Mouse (Mus musculus) stomach, postnatal 0 days (tissue): ENCODE results near the gene Kmt2a. TPM values are rescaled to one million over a fixed set of nuclear protein-coding genes. Genes with fewer than 3 reads are reported as not detected.

Source experiments
- ATAC-seq: fragments of 200-750 bp; cut with Nextera tagmentation; 2 replicates; pipeline ENCODE4 v1.8.0; 2017; ENCODE audit not compliant: low FRiP score, low TSS enrichment
- DNase-seq: peaks from one replicate; pipeline ENCODE4 v3.0.0-alpha.2; 2016; ENCODE audit warnings: low spot score
- H3K27ac ChIP-seq: fragments of 300-500 bp; sonication (generic); replicated peaks from 2 replicates; pipeline ENCODE4 v1.5.1; 2014; ENCODE audit warnings: mild to moderate bottlenecking, control low read depth
- H3K27me3 ChIP-seq: fragments of 300-500 bp; sonication (generic); 2 replicates; pipeline ENCODE4 v1.6.1; 2014; ENCODE audit warnings: low read length; ENCODE audit not compliant: control insufficient read depth, insufficient read depth
- H3K36me3 ChIP-seq: fragments of 300-500 bp; sonication (generic); 2 replicates; pipeline ENCODE4 v1.6.1; 2014; ENCODE audit warnings: low read length, mixed read lengths; ENCODE audit not compliant: control insufficient read depth, insufficient read depth
- H3K4me1 ChIP-seq: fragments of 300-500 bp; sonication (generic); replicated peaks from 2 replicates; pipeline ENCODE4 v1.6.1; 2014; ENCODE audit warnings: antibody characterized with exemption; ENCODE audit not compliant: control insufficient read depth, insufficient read depth
- H3K4me2 ChIP-seq: fragments of 300-500 bp; sonication (generic); replicated peaks from 2 replicates; pipeline ENCODE4 v1.6.1; 2014; ENCODE audit warnings: low read depth, mild to moderate bottlenecking, control low read depth, moderate library complexity
- H3K4me3 ChIP-seq: fragments of 300-500 bp; sonication (generic); 2 replicates; pipeline ENCODE4 v1.5.1; 2014; ENCODE audit warnings: low read depth, low read length, control low read depth
- H3K9ac ChIP-seq: fragments of 300-500 bp; sonication (generic); 2 replicates; pipeline ENCODE4 v1.6.1; 2014; ENCODE audit warnings: mild to moderate bottlenecking, low read length, control low read depth, mixed read lengths
- H3K9me3 ChIP-seq: fragments of 300-500 bp; sonication (generic); 2 replicates; pipeline ENCODE4 v1.6.1; 2016; ENCODE audit warnings: low read length; ENCODE audit not compliant: control insufficient read depth
- CTCF ChIP-seq: IDR thresholded peaks from 2 replicates; pipeline ENCODE4 v1.5.1; 2016; ENCODE audit warnings: antibody characterized with exemption, low read depth, mild to moderate bottlenecking, moderate library complexity
- EP300 ChIP-seq: optimal IDR thresholded peaks from 2 replicates; pipeline ENCODE3; 2016; ENCODE audit warnings: antibody characterized with exemption
- WGBS: fragments of 180-500 bp; shearing (Covaris S2); extraction: QIAGEN DNeasy Blood & Tissue Kit; methylation state at CpG from one replicate; pipeline ENCODE4 v1.1.7; 2014; 5-methylcytosine and 5-hydroxymethylcytosine counted together
- polyA plus RNA-seq: library from polyadenylated mRNA; unstranded; fragments of >200 nt; fragmentation: Nextera tagmentation; extraction: Ambion mirVana; gene quantifications from 2 replicates; pipeline ENCODE4 v1.2.1, GENCODE M21; 2015

Kmt2a gene
- polyA plus RNA-seq, 1 experiment from 2014 or later = 4.3 TPM

DNA sequence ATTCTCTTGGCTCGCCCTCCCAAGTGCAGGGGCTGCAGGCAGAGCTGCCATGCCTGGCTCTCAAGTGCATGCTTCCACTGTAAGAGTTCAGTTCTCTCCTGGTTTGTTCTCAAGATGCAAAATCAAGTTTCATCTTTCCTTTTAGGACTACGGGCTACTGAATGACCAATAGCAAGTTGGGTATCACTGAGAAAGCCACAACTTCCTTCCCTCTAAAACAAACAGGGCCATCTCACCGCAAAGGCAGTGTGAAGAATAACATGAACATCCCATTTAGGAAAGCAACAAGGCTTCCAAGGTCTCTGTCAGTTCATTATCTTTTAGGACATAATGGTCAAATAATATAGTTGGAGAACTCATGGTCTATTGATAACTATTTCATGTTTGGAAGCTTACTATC lies 13.4 kb downstream of the Kmt2a start:
- H3K4me3 ChIP-seq = no peak overlapping the region
- H3K36me3 ChIP-seq = peaks cover 4% of the 10 kb centered on the region; the same call in 1 of the 2 replicates
- no peak overlapping the region for H3K27ac ChIP-seq
- H3K9ac ChIP-seq = no peak overlapping the region
- no peaks in the 10 kb centered on the region for H3K9me3 ChIP-seq
- ATAC-seq (no peak), DNase-seq (no peak)
- H3K27me3 ChIP-seq = no peaks in the 10 kb centered on the region
- 75% methylated on average over 3 of the region's 3 CpGs for WGBS
- no peak for TF ChIP-seq CTCF
- TF ChIP-seq EP300 = no peak
- H3K4me2 ChIP-seq = no peak overlapping the region
- no peaks in the 10 kb centered on the region for H3K4me1 ChIP-seq

DNA sequence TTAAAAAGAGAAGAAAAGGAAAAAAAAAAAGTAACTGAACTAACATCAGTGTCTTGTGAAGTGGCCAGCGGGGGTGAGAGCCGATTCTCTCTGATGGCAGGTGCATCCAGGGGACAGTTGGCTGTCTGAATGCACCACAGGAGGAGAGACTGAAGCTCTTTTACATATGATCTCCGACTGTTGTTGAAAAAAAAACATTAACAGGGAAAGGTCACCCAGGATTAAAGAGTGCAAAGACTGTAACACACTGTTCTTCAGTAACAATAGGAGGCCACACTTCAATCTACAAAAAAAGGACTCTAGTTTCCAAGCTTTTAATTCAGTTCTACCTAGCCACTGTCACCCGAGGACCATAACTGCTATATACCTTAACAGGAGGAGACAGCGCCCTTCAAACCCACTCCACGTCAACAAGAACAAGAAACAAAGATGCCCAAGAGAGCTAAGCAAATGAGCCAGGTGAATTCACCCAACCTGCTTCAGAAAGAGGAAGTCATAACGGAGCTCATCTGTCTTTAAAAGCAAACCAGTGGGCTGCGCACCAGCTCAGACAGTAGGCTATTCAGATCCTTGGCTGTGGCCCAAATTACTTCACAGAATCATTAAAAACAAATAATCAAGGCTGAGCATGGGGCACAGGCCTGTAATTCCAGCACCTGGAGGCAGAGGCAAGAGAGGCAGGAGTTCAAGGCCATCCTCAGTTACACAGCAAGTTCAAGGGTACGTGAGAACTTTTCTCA lies 14.4 kb downstream of the Kmt2a start:
- TF ChIP-seq CTCF = no peak
- no peak for TF ChIP-seq EP300
- 58% methylated on average over 9 of the region's 9 CpGs for WGBS
- Histone ChIP-seq H3K36me3 (peaks cover 4% of the 10 kb centered on the region; the same call in 1 of the 2 replicates), H3K27me3 (no peaks in the 10 kb centered on the region), H3K4me1 (no peaks in the 10 kb centered on the region), H3K9ac (no peak overlapping the region), H3K27ac (no peak overlapping the region), H3K4me3 (no peak overlapping the region), H3K4me2 (no peak overlapping the region), H3K9me3 (no peaks in the 10 kb centered on the region)
- no peak for ATAC-seq
- DNase-seq = no peak

DNA sequence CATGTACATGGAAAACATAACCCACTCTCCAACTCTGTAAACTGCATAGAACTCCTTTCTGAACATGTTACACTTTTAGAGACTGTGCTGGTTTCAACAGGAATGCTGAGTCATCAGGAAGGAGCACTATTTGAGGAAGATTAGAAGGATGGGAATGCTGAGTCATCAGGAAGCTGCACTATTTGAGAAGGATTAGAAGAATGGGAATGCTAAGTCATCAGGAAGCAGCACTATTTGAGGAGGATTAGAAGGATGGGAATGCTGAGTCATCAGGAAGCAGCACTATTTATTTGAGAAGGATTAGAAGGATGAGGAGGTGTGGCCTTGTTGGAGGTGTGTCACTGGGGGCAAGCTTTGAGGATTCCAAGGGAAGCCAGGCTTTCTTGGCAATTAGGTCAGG lies 20.0 kb downstream of the Kmt2a start:
- no peak overlapping the region for H3K9ac ChIP-seq
- H3K36me3 ChIP-seq = peaks cover 6% of the 10 kb centered on the region; the same call in 1 of the 2 replicates
- H3K4me3 ChIP-seq = no peak overlapping the region
- no peaks in the 10 kb centered on the region for H3K4me1 ChIP-seq
- 0 out of 2 replicates have a peak, but pooled peaks have one; percentile 21 for ATAC-seq
- no peak overlapping the region for H3K27ac ChIP-seq
- no peak overlapping the region for H3K4me2 ChIP-seq
- H3K9me3 ChIP-seq = no peaks in the 10 kb centered on the region
- no peaks in the 10 kb centered on the region for H3K27me3 ChIP-seq
- TF ChIP-seq CTCF (no peak), EP300 (no peak)
- DNase-seq = no peak

DNA sequence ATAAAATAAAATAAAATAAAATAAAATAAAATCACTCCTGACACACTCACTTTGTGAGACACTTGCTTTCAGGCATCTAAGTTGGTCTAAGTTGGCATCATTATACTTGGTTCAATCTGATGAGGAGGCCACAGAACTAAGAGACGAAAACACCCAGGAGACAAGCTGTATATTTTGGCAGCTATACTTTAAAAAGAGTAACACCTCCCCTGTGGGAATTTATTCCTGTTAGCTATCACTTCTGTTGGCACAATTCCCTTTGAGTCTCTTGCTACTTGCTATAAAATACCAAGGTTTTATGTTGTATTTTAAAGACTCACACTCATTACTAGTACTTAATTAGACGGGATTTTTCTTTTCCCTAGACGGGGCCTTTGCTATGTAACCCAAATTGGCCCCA lies 22.4 kb downstream of the Kmt2a start:
- H3K36me3 ChIP-seq = 0 out of 2 replicates have a peak, but pooled peaks cover 3% of the 10 kb centered on the region
- TF ChIP-seq CTCF (no peak), EP300 (no peak)
- ATAC-seq (no peak), DNase-seq (no peak)
- H3K4me2 ChIP-seq = no peak overlapping the region
- no peaks in the 10 kb centered on the region for H3K9me3 ChIP-seq
- no peak overlapping the region for H3K9ac ChIP-seq
- H3K27me3 ChIP-seq = no peaks in the 10 kb centered on the region
- H3K4me1 ChIP-seq = no peaks in the 10 kb centered on the region
- no peak overlapping the region for H3K27ac ChIP-seq
- no peak overlapping the region for H3K4me3 ChIP-seq
- whole genome bisulfite sequencing = 87% methylated on average over 3 of the region's 3 CpGs

DNA sequence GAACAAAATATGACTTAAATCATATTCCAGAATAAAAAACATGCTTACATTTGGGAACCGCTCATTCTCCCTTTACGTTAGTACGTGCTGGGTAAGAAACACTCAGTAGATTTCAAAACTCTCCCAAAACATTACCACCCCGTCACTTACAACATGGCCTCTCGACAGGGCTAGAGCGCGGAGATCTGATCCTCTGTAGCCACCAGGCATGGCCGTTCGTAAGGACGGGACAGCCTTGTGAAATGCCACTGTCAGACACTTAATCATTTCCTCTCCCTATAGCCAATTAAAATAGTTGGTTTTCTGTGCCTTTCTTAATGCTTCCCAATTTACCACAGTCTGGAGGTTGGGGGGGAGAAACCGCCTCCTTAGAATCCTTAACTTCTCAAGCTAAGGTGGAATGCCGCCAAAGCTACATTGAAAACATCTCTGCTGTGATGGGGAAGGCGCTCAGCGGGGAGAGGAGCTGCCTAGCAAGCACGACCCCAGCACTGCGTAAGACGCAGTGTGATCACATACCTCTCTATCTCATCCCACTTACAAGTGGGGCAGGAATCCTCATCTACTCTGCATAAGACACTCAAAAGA lies 23.6 kb downstream of the Kmt2a start:
- 0 out of 2 replicates have a peak, but pooled peaks cover 3% of the 10 kb centered on the region for H3K36me3 ChIP-seq
- WGBS = 87% methylated on average over 17 of the region's 17 CpGs
- no peaks in the 10 kb centered on the region for H3K4me1 ChIP-seq
- H3K4me3 ChIP-seq = no peak overlapping the region
- TF ChIP-seq EP300 (no peak), CTCF (no peak)
- H3K27ac ChIP-seq = no peak overlapping the region
- ATAC-seq (no peak), DNase-seq (no peak)
- no peak overlapping the region for H3K9ac ChIP-seq
- no peaks in the 10 kb centered on the region for H3K27me3 ChIP-seq
- H3K4me2 ChIP-seq = no peak overlapping the region
- H3K9me3 ChIP-seq = no peaks in the 10 kb centered on the region

DNA sequence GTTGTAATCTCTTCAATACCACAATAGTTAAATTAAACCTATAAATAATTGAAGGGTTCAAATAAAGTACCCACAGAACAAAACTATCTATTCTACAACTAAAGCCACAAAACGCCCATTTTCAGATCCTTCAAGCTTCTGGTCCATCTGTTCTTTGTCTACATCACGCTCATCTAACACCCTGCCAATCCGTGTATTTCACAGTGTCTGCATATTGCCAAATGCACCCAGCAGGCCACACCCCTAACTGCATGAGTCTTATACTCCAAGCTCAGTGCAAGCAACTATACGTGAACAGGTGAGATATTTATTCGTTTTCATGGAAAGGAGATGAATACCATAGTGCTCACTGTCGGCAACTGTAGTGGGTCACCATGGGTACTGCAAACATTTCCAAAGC lies 25.9 kb downstream of the Kmt2a start:
- no peak for ATAC-seq
- DNase-seq = no peak
- TF ChIP-seq CTCF = no peak
- TF ChIP-seq EP300 = no peak
- Histone ChIP-seq H3K4me1 (no peaks in the 10 kb centered on the region), H3K4me2 (no peak overlapping the region), H3K36me3 (0 out of 2 replicates have a peak, but pooled peaks cover 3% of the 10 kb centered on the region), H3K4me3 (no peak overlapping the region), H3K9ac (no peak overlapping the region), H3K27me3 (no peaks in the 10 kb centered on the region), H3K9me3 (no peaks in the 10 kb centered on the region), H3K27ac (no peak overlapping the region)
- WGBS = 67% methylated on average over 6 of the region's 6 CpGs
